Mouse (Mus musculus): ENCODE measurements at regions not wholly inside any gene's neighbourhood (a gene's known extent, or its start where the extent isn't known, plus 50 kb on each side); places are given as distances from the start of the nearest gene placed in this dataset.

- TF ChIP-seq POLR2A (IDR thresholded peaks at IDR 0.05; ENCODE audit: extremely low read depth, insufficient read depth, low read length), result no peak
- no peak for TF ChIP-seq CTCF (IDR thresholded peaks at IDR 0.05; ENCODE audit: low read depth, low read length)
Observed at GRCm38 (mm10) chr8:103457176-103457575, 644.2 kb upstream of the Cdh5 start.
